Mouse (Mus musculus) testis, adult 2 months (tissue): ENCODE data around the gene Mturn. TPM values are rescaled to one million over a fixed set of nuclear protein-coding genes. Genes with fewer than 3 reads are reported as not detected.

ENCODE experiments used
- H3K27ac ChIP-seq: fragments of 200-500 bp; 2 replicates; pipeline ENCODE4 v1.5.1; 2012; ENCODE audit warnings: low read depth, low read length; ENCODE audit not compliant: control insufficient read depth, insufficient read depth
- H3K27me3 ChIP-seq: fragments of 200-500 bp; 2 replicates; pipeline ENCODE4 v1.6.1; 2012; ENCODE audit warnings: mild to moderate bottlenecking, low read length, moderate library complexity; ENCODE audit not compliant: control insufficient read depth, insufficient read depth
- H3K36me3 ChIP-seq: fragments of 200-500 bp; 2 replicates; pipeline ENCODE4 v1.6.1; 2012; ENCODE audit warnings: mild to moderate bottlenecking, low read length; ENCODE audit not compliant: control insufficient read depth, insufficient read depth
- H3K4me1 ChIP-seq: fragments of 200-500 bp; 2 replicates; pipeline ENCODE4 v1.6.1; 2012; ENCODE audit warnings: low read length; ENCODE audit not compliant: control insufficient read depth, insufficient read depth
- H3K4me3 ChIP-seq: fragments of 200-500 bp; 2 replicates; pipeline ENCODE4 v1.5.1; 2012; ENCODE audit warnings: low read depth, mild to moderate bottlenecking, low read length, moderate library complexity, mixed read lengths; ENCODE audit not compliant: control insufficient read depth
- CTCF ChIP-seq: fragments of 200-500 bp; IDR thresholded peaks from 2 replicates; pipeline ENCODE4 v1.5.1; 2012; ENCODE audit warnings: low read depth, mild to moderate bottlenecking, inconsistent platforms, low read length, moderate library complexity; ENCODE audit not compliant: control insufficient read depth, insufficient read depth, insufficient replicate concordance
- POLR2A ChIP-seq: fragments of 200-500 bp; IDR thresholded peaks from 2 replicates; pipeline ENCODE4 v1.6.1; 2012; ENCODE audit warnings: low read depth, mild to moderate bottlenecking, inconsistent platforms, low read length, moderate library complexity; ENCODE audit not compliant: control insufficient read depth
- polyA plus RNA-seq: library from polyadenylated mRNA; depleted of rRNA; stranded (reverse); fragments of >200 nt; gene quantifications from 2 replicates; pipeline ENCODE4 v1.2.3, GENCODE M21; 2012

Mturn gene
- polyA plus RNA-seq, 1 experiment: 5.6 TPM

GRCm38 (mm10) chr6:54721252-54721635 is 39.8 kb downstream of the Mturn start:
- no peaks in the 10 kb centered on the region for H3K4me1 ChIP-seq
- TF ChIP-seq CTCF (no peak), POLR2A (no peak)

GRCm38 (mm10) chr6:54726309-54726708 is 44.9 kb downstream of the Mturn start:
- no peaks in the 10 kb centered on the region for H3K27me3 ChIP-seq
- TF ChIP-seq CTCF (no peak), POLR2A (no peak)
- H3K4me1 ChIP-seq: no peaks in the 10 kb centered on the region

More at GRCm38 (mm10) chr6:54721252-54721635, 39.8 kb downstream of the Mturn start:
- Histone ChIP-seq H3K4me3 (no peak overlapping the region), H3K27ac (no peak overlapping the region), H3K27me3 (no peaks in the 10 kb centered on the region), H3K36me3 (no peaks in the 10 kb centered on the region)

DNA sequence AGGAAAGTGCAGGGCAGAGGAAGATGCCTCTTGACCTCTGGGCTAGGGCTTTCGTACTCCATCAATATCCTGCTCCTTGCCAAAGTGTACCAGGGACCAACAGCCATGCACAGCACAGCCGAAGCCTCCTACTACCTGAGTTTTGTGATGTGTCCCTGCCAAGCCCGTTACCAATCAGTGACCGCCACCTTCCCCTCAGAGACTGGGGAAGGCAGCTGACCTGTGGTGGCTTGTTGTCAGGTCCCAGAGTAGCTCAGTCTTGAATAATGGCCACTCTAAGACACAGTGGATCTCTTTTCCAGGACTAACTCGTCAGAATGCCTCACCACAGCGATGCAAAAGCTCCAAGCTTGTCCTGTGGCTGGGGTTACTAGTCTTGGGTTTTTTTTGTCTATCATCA is 45.4 kb downstream of the Mturn start:
- H3K4me1 ChIP-seq: no peaks in the 10 kb centered on the region
- no peaks in the 10 kb centered on the region for H3K27me3 ChIP-seq
- no peak for TF ChIP-seq CTCF
- no peak overlapping the region for H3K4me3 ChIP-seq
- no peak overlapping the region for H3K27ac ChIP-seq
- no peaks in the 10 kb centered on the region for H3K36me3 ChIP-seq

More at GRCm38 (mm10) chr6:54726309-54726708, 44.9 kb downstream of the Mturn start:
- H3K27ac ChIP-seq: no peak overlapping the region
- no peak overlapping the region for H3K4me3 ChIP-seq
- H3K36me3 ChIP-seq: no peaks in the 10 kb centered on the region

DNA sequence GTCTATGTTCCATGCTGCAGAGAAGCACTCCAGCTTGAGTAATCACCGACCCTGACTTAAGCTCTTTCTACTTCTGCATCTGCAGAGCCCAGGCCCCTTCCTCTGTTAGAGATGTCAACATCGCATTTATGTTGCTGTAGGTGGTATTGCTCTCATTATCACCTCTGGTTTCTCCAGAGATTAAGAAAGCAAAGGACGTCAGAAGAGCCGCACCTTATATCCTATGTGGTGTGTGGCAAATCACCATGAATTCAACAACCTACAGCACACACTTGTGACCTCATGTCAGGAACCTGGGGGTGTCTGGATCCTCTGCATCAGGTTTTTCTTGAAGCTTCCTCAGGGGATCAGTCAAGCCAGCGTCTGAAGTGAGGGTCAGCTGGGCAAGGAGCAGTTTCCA is 46.0 kb downstream of the Mturn start:
- Histone ChIP-seq H3K27ac (no peak overlapping the region), H3K4me3 (no peak overlapping the region), H3K4me1 (no peaks in the 10 kb centered on the region), H3K36me3 (no peaks in the 10 kb centered on the region), H3K27me3 (no peaks in the 10 kb centered on the region)
- TF ChIP-seq POLR2A: no peak
- TF ChIP-seq CTCF: no peak

GRCm38 (mm10) chr6:54729451-54730105 is 48.2 kb downstream of the Mturn start:
- H3K4me1 ChIP-seq: no peaks in the 10 kb centered on the region
- no peak overlapping the region for H3K4me3 ChIP-seq
- TF ChIP-seq POLR2A: no peak
- no peak for TF ChIP-seq CTCF
- no peaks in the 10 kb centered on the region for H3K36me3 ChIP-seq
- no peaks in the 10 kb centered on the region for H3K27me3 ChIP-seq
- H3K27ac ChIP-seq: no peak overlapping the region

DNA sequence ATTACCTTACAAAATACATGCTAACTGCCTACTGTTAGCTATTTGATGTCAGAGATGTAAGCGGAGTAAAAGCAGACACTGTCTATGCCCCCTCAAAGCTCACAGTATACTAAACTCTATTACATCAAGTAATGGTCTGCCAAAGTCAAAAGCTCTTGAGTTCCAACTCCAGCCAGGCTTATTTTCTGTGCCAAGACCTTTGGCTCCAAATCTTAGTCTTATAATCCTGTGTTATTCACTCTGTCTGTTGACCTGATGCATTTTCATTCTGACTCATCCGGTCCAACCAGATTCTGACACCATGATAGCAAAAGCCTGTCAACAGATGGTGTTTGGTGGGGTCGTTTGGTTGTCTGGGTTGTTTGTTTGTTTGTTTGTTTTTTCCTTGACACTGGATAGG is 50.3 kb downstream of the Mturn start:
- Histone ChIP-seq H3K4me1 (no peaks in the 10 kb centered on the region), H3K27me3 (no peaks in the 10 kb centered on the region), H3K27ac (no peak overlapping the region), H3K4me3 (no peak overlapping the region), H3K36me3 (no peaks in the 10 kb centered on the region)
- TF ChIP-seq CTCF (no peak), POLR2A (no peak)

DNA sequence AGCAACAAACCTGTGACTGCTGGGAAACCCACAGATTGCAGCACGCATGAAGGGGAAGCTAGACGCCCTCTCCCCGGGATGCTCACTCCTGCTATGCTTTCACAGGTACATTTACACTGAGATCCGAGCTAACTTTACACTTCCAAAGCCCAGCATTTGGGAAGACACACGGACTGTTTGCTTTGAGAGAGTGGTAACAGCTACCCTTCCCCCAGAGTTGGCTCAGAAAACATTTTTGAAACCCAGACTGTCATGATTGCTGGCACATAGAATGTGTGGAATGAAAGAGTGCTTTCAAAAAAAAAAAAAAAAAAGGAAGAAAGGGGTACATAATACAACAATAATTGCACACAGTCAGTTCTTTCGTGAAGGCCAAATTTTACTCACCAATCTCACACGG is 51.3 kb downstream of the Mturn start:
- TF ChIP-seq POLR2A (no peak), CTCF (no peak)
- H3K4me3 ChIP-seq: no peak overlapping the region
- H3K27me3 ChIP-seq: no peaks in the 10 kb centered on the region
- no peak overlapping the region for H3K27ac ChIP-seq
- no peaks in the 10 kb centered on the region for H3K4me1 ChIP-seq
- H3K36me3 ChIP-seq: no peaks in the 10 kb centered on the region

GRCm38 (mm10) chr6:54736126-54736525 is 54.7 kb downstream of the Mturn start:
- Histone ChIP-seq H3K4me1 (no peaks in the 10 kb centered on the region), H3K36me3 (no peaks in the 10 kb centered on the region), H3K27me3 (no peaks in the 10 kb centered on the region), H3K4me3 (no peak overlapping the region), H3K27ac (peak overlapping the region; percentile 27; the same call in 1 of the 2 replicates)
- TF ChIP-seq POLR2A (no peak), CTCF (no peak)
